Mouse (Mus musculus): ENCODE data around the gene Pfkp. TPM values are rescaled to one million over a fixed set of nuclear protein-coding genes. Genes with fewer than 3 reads are reported as not detected.

Pfkp gene
- total RNA-seq, 1 experiment from 2014 or later = 46.1 TPM

GRCm38 (mm10) chr13:6562409-6562808, 86.2 kb downstream of the Pfkp start:
- ATAC-seq (replicated peaks in 1 of 2; ENCODE audit: insufficient read depth in 1 of 2, low FRiP score in 2 of 2, low TSS enrichment in 1 of 2, low read depth in 1 of 2, poor library complexity in 2 of 2, severe bottlenecking in 2 of 2) = no peak

DNA sequence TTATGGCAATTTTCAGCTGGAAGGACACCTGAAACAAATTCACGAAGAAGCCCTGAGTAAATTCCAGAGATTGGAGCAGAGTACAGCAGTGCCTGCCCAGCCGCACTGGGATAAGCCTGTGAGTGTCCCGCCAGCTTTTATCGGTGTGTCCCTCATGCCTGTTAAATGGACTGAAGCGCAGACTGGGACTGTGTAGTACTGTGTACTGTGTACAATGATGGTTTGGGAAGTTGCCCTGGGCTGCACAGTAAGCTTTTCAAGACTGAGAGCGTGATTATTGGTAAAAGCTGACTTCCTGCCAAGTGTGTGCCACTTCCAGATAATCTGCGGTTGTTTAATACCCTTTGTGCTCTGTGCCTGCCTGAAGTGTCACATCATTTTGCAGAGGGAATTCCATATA, 90.8 kb downstream of the Pfkp start:
- ATAC-seq (replicated peaks in 1 of 2; ENCODE audit: insufficient read depth in 1 of 2, low FRiP score in 2 of 2, low TSS enrichment in 1 of 2, low read depth in 1 of 2, poor library complexity in 2 of 2, severe bottlenecking in 2 of 2) = no peak

- no peak for ATAC-seq (replicated peaks in 1 of 2; ENCODE audit: insufficient read depth in 1 of 2, low FRiP score in 2 of 2, low TSS enrichment in 1 of 2, low read depth in 1 of 2, poor library complexity in 2 of 2, severe bottlenecking in 2 of 2)
Measured at GRCm38 (mm10) chr13:6555656-6556055, 92.9 kb downstream of the Pfkp start.

GRCm38 (mm10) chr13:6553708-6554107, 94.9 kb downstream of the Pfkp start:
- no peak for ATAC-seq (replicated peaks in 1 of 2; ENCODE audit: insufficient read depth in 1 of 2, low FRiP score in 2 of 2, low TSS enrichment in 1 of 2, low read depth in 1 of 2, poor library complexity in 2 of 2, severe bottlenecking in 2 of 2)

DNA sequence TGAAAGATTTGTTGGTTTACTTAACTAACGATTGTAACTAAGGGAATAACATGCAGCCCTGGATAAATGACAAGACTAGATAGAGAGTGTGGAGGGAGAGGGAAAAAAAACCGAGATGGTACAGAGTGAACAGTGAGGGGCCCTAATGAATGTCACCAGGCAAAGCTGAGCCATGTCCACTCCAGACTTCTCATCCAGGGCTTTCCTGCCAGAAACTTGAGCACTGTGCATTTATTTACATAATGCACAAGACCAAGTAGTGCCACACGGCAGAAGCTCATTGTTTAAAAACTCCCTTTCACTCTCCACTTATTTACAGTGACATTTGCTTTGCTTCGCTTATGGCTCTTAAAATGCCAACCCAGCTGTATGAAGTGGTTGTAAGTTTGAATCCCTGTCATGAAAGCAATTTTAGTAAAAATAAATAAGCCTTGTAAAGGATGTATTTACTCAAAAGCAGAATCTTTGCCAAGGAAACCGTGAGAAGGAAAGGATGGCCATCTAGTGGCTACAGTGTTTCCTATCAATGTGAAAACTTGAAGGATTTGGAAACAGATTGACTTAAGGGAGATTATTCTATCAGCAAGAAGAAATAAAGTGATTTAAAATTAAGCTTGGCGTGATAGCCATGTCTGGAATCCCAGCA, 113.2 kb downstream of the Pfkp start:
- no peak for ATAC-seq (replicated peaks in 1 of 2; ENCODE audit: insufficient read depth in 1 of 2, low FRiP score in 2 of 2, low TSS enrichment in 1 of 2, low read depth in 1 of 2, poor library complexity in 2 of 2, severe bottlenecking in 2 of 2)

- peak; percentile 74 to 80; a peak in 3 of 4 replicates for ATAC-seq (replicated peaks in 1 of 2; ENCODE audit: insufficient read depth in 1 of 2, low FRiP score in 2 of 2, low TSS enrichment in 1 of 2, low read depth in 1 of 2, poor library complexity in 2 of 2, severe bottlenecking in 2 of 2)
Measured at GRCm38 (mm10) chr13:6532683-6533082, 115.9 kb downstream of the Pfkp start.

Other genes starting within 250 kb of the Pfkp start
- 60.2 and 100 TPM in 2 replicates for gene Pitrm1, start 100.6 kb downstream of the Pfkp start, total RNA-seq (2017)

All from hematopoietic stem cell, adult 5-6 weeks (primary cell).